Mouse (Mus musculus) liver, adult 2 months (tissue): ENCODE data around the gene Kif13a.

Experiments
- CTCF ChIP-seq: fragments of 200-500 bp; IDR thresholded peaks from 2 replicates; pipeline ENCODE4 v1.5.1; 2011; ENCODE audit warnings: low read depth, low read length, control low read depth
- POLR2A ChIP-seq: fragments of 200-500 bp; IDR thresholded peaks from 2 replicates; pipeline ENCODE4 v1.6.1; 2011; ENCODE audit warnings: low read length, control low read depth; ENCODE audit not compliant: insufficient read depth; ENCODE audit errors: extremely low read depth

DNA sequence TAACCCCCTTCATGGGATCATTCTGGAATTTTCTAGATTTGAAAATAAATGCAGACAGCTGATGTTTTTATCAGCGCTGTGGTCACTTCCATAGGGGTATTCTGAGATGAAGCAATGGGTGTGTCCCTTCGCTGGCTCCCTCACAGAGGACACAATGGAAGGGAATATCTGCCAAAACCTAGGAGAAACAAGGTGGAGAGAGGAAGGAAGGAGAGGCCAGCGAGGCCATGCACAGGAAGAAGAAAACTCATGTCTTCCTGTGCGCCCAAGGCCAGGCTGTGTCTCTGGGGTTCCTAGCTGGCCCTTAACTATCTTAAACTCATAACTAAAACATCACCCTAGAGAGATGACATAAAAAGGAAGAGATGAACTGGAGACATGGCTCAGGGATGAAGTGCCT lies 52.6 kb downstream of the Kif13a start:
- TF ChIP-seq CTCF (no peak), POLR2A (no peak)
